In the genomic region with DNA sequence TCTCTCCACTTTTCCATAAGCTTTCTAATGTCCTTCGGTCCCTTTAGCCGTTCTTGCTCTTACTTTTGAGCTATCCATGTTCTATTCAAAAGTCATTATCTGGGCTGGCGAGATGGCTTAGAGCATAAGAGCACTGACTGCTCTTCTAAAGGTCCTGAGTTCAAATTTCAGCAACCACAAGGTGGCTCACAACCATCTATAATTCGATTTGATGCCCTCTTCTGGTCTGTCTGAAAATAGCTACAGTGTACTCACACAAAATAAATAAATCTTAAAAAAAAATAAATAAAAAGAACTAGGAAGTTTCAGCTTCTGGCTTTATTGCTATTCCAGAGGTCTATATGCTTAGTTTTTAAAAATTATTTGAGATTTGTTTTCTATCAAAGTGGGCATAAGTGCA, we compare ENCODE assay signal across 25 mouse cellular contexts. TPM values are rescaled to one million over a fixed set of nuclear protein-coding genes. Genes with fewer than 3 reads are reported as not detected.
DNase-seq lines count a peak whose midpoint lies in the region; ATAC-seq and TF ChIP-seq lines count a peak whose summit lies in the region.
"Had no signal": no experiment of that assay in that cellular context is flagged by ENCODE, and none has a peak within 500 bp of the region (broad histone marks: within the 10 kb centered on the region; RNA-seq: fewer than 3 reads in every experiment).

No protein-coding gene starts in this region.

- no peaks in the 10 kb centered on the region for H3K9me3 ChIP-seq in MEL (replicated peaks; ENCODE audit: insufficient read depth, low read length)
- H3K9me3 ChIP-seq: forebrain, embryonic 13.5 days; G1E; hindbrain, embryonic 12.5 days; stomach, embryonic 15.5 days had no signal

- no peak overlapping the region for H3K9ac ChIP-seq in MEL (ENCODE audit: control insufficient read depth, low read depth, low read length, poor library complexity, severe bottlenecking)
- H3K9ac ChIP-seq: forebrain, embryonic 13.5 days; hindbrain, embryonic 12.5 days; stomach, embryonic 15.5 days had no signal

- intact Hi-C loops in gastrocnemius, adult 2 months (cut with DNase I) = loop anchor here (5.0 kb wide), 1 partner anchor 45 kb away; the partner anchor contains the start of gene Dennd2c

- TF ChIP-seq EP300 in MEL (IDR thresholded peaks at IDR 0.05; ENCODE audit: low read depth in 1 of 2, low read length in 2 of 2) = no peak

- H3K27ac ChIP-seq in gastrocnemius, adult 2 months = no peak overlapping the region
- no peak overlapping the region for H3K27ac ChIP-seq in layer of hippocampus, adult 2 months
- H3K27ac ChIP-seq in MEL (ENCODE audit: control insufficient read depth, low read depth, low read length) = no peak overlapping the region
- H3K27ac ChIP-seq: forebrain, embryonic 13.5 days; hindbrain, embryonic 12.5 days had no signal

- H3K36me3 ChIP-seq in MEL (ENCODE audit: control insufficient read depth in 1 of 2, insufficient read depth in 2 of 2, low read length in 2 of 2) = no peaks in the 10 kb centered on the region
- H3K36me3 ChIP-seq: hindbrain, embryonic 12.5 days had no signal

- H3K4me3 ChIP-seq in gastrocnemius, adult 2 months = no peak overlapping the region
- no peak overlapping the region for H3K4me3 ChIP-seq in layer of hippocampus, adult 2 months
- no peak overlapping the region for H3K4me3 ChIP-seq in MEL (ENCODE audit: control insufficient read depth in 1 of 2, insufficient read depth in 1 of 2, low read depth in 2 of 2, low read length in 2 of 2)
- H3K4me3 ChIP-seq: forebrain, embryonic 13.5 days; hindbrain, embryonic 12.5 days; stomach, embryonic 15.5 days had no signal

- no peak for DNase-seq in gastrocnemius, adult 2 months
- no peak for DNase-seq in gastrocnemius, adult 8-10 months (ENCODE audit: low spot score in 2 of 2)
- no peak for DNase-seq in layer of hippocampus, adult 2 months (ENCODE audit: low spot score in 2 of 2)
- no peak for DNase-seq in layer of hippocampus, postnatal 14 days (ENCODE audit: low spot score in 2 of 2)
- DNase-seq in 3T3-L1 (ENCODE audit: low read depth, low spot score) (peak; percentile 19), MEL (ENCODE audit: low read depth, low spot score) (no peak)
- DNase-seq in frontal cortex, postnatal 14 days (ENCODE audit: low spot score in 2 of 2) = no peak
- DNase-seq: adrenal gland, adult 8-10 months; cerebellum, adult 8-10 months; cerebellum, postnatal 36 days; gastrocnemius, postnatal 10 days; heart, postnatal 14 days; kidney, adult 11 months; kidney, postnatal 36 days; layer of hippocampus, postnatal 36 days; lung, adult 18-20 months; lung, postnatal 10 days; midbrain, embryonic 14.5 days; thymus, adult 18-20 months; thymus, postnatal 25 days had no signal

- no peak; the same call in 1 of the 2 replicates for TF ChIP-seq RAD21 in MEL (IDR thresholded peaks at IDR 0.05; ENCODE audit: low read depth, low read length)

- H3K27me3 ChIP-seq in MEL (ENCODE audit: control insufficient read depth in 1 of 2, insufficient read depth in 2 of 2, low read length in 2 of 2) = no peaks in the 10 kb centered on the region
- H3K27me3 ChIP-seq: forebrain, embryonic 13.5 days; hindbrain, embryonic 12.5 days; stomach, embryonic 15.5 days had no signal

- ATAC-seq in CD4-positive, CD25-positive, alpha-beta regulatory T cell, adult 4 months = no peak
- ATAC-seq: forebrain, embryonic 13.5 days had no signal

- no peak for TF ChIP-seq POLR2A in MEL (IDR thresholded peaks at IDR 0.05; ENCODE audit: control insufficient read depth in 1 of 2, insufficient read depth in 1 of 2, low read depth in 1 of 2, low read length in 2 of 2, poor library complexity in 1 of 2)

- H3K79me2 ChIP-seq in MEL (ENCODE audit: control insufficient read depth, insufficient read depth, low read length, poor library complexity) = no peaks in the 10 kb centered on the region

- no peaks in the 10 kb centered on the region for H3K4me1 ChIP-seq in MEL (ENCODE audit: control insufficient read depth in 1 of 2, insufficient read depth in 2 of 2, low read length in 2 of 2)
- H3K4me1 ChIP-seq: stomach, embryonic 15.5 days had no signal

- peak; percentile 20; the same call in 1 of the 2 replicates for TF ChIP-seq CTCF in gastrocnemius, adult 2 months (IDR thresholded peaks at IDR 0.05)
- TF ChIP-seq CTCF in layer of hippocampus, adult 2 months (conservative IDR thresholded peaks at IDR 0.05) = peak; percentile 58
- TF ChIP-seq CTCF in MEL (IDR thresholded peaks at IDR 0.05 in 2 of 3, conservative IDR thresholded peaks at IDR 0.05 in 1 of 3; ENCODE audit: control insufficient read depth in 1 of 3, insufficient read depth in 1 of 3, low read depth in 2 of 3, low read length in 3 of 3, poor library complexity in 1 of 3, severe bottlenecking in 1 of 3) = peak in 1 of 3 experiments; percentile 60; a peak in 2 of 6 replicates

TF ChIP-seq in MEL, 35 proteins besides CTCF, POLR2A, EP300 and RAD21:
- TF ChIP-seq ETS1 (IDR thresholded peaks at IDR 0.05; ENCODE audit: low read depth, low read length) (no peak), SMC3 (IDR thresholded peaks at IDR 0.05; ENCODE audit: low read depth, low read length) (peak; percentile 48), KAT2A (conservative IDR thresholded peaks at IDR 0.05; ENCODE audit: low read depth, low read length) (no peak), CHD2 (IDR thresholded peaks at IDR 0.05; ENCODE audit: low read length) (no peak), POLR2AphosphoS5 (IDR thresholded peaks at IDR 0.05; ENCODE audit: borderline replicate concordance, low read depth, low read length) (no peak), ZNF384 (IDR thresholded peaks at IDR 0.05; ENCODE audit: low read depth, low read length) (no peak), ZC3H11A (IDR thresholded peaks at IDR 0.05; ENCODE audit: low read depth, low read length) (peak; percentile 18; the same call in 1 of the 2 replicates), MAFK (IDR thresholded peaks at IDR 0.05; ENCODE audit: borderline replicate concordance, low read depth, low read length) (no peak), USF2 (IDR thresholded peaks at IDR 0.05; ENCODE audit: borderline replicate concordance in 1 of 2, insufficient read depth in 1 of 2, low read depth in 1 of 2, low read length in 2 of 2) (no peak), ZKSCAN1 (IDR thresholded peaks at IDR 0.05; ENCODE audit: low read depth, low read length) (no peak), MYB (IDR thresholded peaks at IDR 0.05; ENCODE audit: low read depth, low read length) (no peak), MYC (IDR thresholded peaks at IDR 0.05; ENCODE audit: low read depth, low read length) (no peak), SIN3A (IDR thresholded peaks at IDR 0.05; ENCODE audit: low read length) (no peak)
TF ChIP-seq in MEL: peak in this region for 2.

RNA-seq across cellular contexts. Expression of gene Bcas2, which starts 23.7 kb away (rescaled TPM):
- total RNA-seq in gastrocnemius, adult 2 months (2021) = 10 to 100 TPM; 41.3 to 51.7 TPM
- 10 to 100 TPM; 38.5 to 46.0 (median 40.4) TPM for total RNA-seq in gastrocnemius, adult 8-10 months (2022)
- total RNA-seq in layer of hippocampus, adult 2 months (2021) = 10 to 100 TPM; 63.8 to 69.1 TPM
- 10 to 100 TPM; 62.0 to 62.9 TPM for total RNA-seq in layer of hippocampus, postnatal 14 days (2021)
- 115 and 117 TPM in 2 replicates for total RNA-seq in MEL (2012; rRNA removed)
- polyA plus RNA-seq in MEL (2012; ENCODE audit: insufficient read depth in 1 of 2, insufficient read length in 2 of 2, low read depth in 1 of 2, low replicate concordance in 2 of 2, missing spikeins in 1 of 2) = 100 to 1,000 TPM in 1 of 2 experiments, not detected in 1; 166 TPM
- 100 to 1,000 TPM; 129 to 131 TPM for polyA plus RNA-seq in CD4-positive, CD25-positive, alpha-beta regulatory T cell, adult 4 months (2017; shearing (Covaris generic))

RNA-seq across cellular contexts. Expression of gene Dennd2c, which starts 45.4 kb away (rescaled TPM):
- 1 to 10 TPM; 2.3 to 2.5 TPM for total RNA-seq in gastrocnemius, adult 2 months (2021)
- total RNA-seq in gastrocnemius, adult 8-10 months (2022) = 1 to 10 TPM; 2.1 to 4.1 (median 3.0) TPM
- under 1 TPM; 0.28 to 0.54 TPM for total RNA-seq in layer of hippocampus, adult 2 months (2021)
- under 1 TPM; 0.67 to 0.94 TPM for total RNA-seq in layer of hippocampus, postnatal 14 days (2021)
- total RNA-seq in MEL (2012; rRNA removed) = 5.0 and 5.2 TPM in 2 replicates
- 1 to 10 TPM in 1 of 2 experiments, not detected in 1; 8.0 TPM for polyA plus RNA-seq in MEL (2012; ENCODE audit: insufficient read depth in 1 of 2, insufficient read length in 2 of 2, low read depth in 1 of 2, low replicate concordance in 2 of 2, missing spikeins in 1 of 2)
- polyA plus RNA-seq in CD4-positive, CD25-positive, alpha-beta regulatory T cell, adult 4 months (2017; shearing (Covaris generic)) = 1 to 10 TPM; 1.4 to 1.6 TPM
